Mouse (Mus musculus) thymus, adult 2 months (tissue): ENCODE results near the gene Tnfsf9. TPM values are rescaled to one million over a fixed set of nuclear protein-coding genes. Genes with fewer than 3 reads are reported as not detected.

Source experiments
- DNase-seq: peaks from one replicate; pipeline ENCODE4 v3.0.0; 2021
- H3K27ac ChIP-seq: fragments of 200-500 bp; 2 replicates; pipeline ENCODE4 v1.5.1; 2012; ENCODE audit warnings: low read length, control low read depth; ENCODE audit not compliant: control insufficient read depth, insufficient read depth
- H3K27me3 ChIP-seq: fragments of 200-500 bp; 2 replicates; pipeline ENCODE4 v1.6.1; 2012; ENCODE audit warnings: mild to moderate bottlenecking, low read length, moderate library complexity, mixed read lengths; ENCODE audit not compliant: control insufficient read depth, insufficient read depth
- H3K36me3 ChIP-seq: fragments of 200-500 bp; 2 replicates; pipeline ENCODE4 v1.6.1; 2012; ENCODE audit warnings: mild to moderate bottlenecking, low read length, moderate library complexity; ENCODE audit not compliant: control insufficient read depth, insufficient read depth
- H3K4me1 ChIP-seq: fragments of 200-500 bp; replicated peaks from 2 replicates; pipeline ENCODE4 v1.6.1; 2012; ENCODE audit warnings: low read length; ENCODE audit not compliant: control insufficient read depth, insufficient read depth
- H3K4me3 ChIP-seq: fragments of 200-500 bp; 2 replicates; pipeline ENCODE4 v1.5.1; 2012; ENCODE audit warnings: mild to moderate bottlenecking, low read length, control low read depth, moderate library complexity; ENCODE audit not compliant: control insufficient read depth, insufficient read depth
- CTCF ChIP-seq: fragments of 200-500 bp; IDR thresholded peaks from 2 replicates; pipeline ENCODE4 v1.5.1; 2012; ENCODE audit warnings: mild to moderate bottlenecking, control low read depth, low read length, moderate library complexity, borderline replicate concordance; ENCODE audit not compliant: control insufficient read depth, poor library complexity, insufficient read depth; ENCODE audit errors: extremely low read depth
- POLR2A ChIP-seq: fragments of 200-500 bp; IDR thresholded peaks from 2 replicates; pipeline ENCODE4 v1.6.1; 2012; ENCODE audit warnings: mild to moderate bottlenecking, low read length, control low read depth, moderate library complexity; ENCODE audit not compliant: control insufficient read depth, poor library complexity, insufficient read depth; ENCODE audit errors: extremely low read depth
- WGBS: fragments of 180-500 bp; shearing (Covaris S2); methylation state at CpG from one replicate; pipeline ENCODE4 v1.1.7; 2018; 5-methylcytosine and 5-hydroxymethylcytosine counted together
- polyA plus RNA-seq: library from polyadenylated mRNA; depleted of rRNA; stranded (reverse); fragments of >200 nt; gene quantifications from 2 replicates; pipeline ENCODE4 v1.2.3, GENCODE M21; 2012

The Tnfsf9 gene
- polyA plus RNA-seq, 1 experiment, result 12.3 TPM

- Histone ChIP-seq H3K27ac (no peak overlapping the region), H3K4me1 (peaks cover 18% of the 10 kb centered on the region), H3K36me3 (no peaks in the 10 kb centered on the region), H3K27me3 (no peaks in the 10 kb centered on the region), H3K4me3 (no peak overlapping the region)
- no peak for DNase-seq
- 80% methylated on average over 2 of the region's 2 CpGs for WGBS
- TF ChIP-seq CTCF, result no peak
Observed at GRCm38 (mm10) chr17:57102276-57102675, 2.8 kb upstream of the Tnfsf9 start.

GRCm38 (mm10) chr17:57104496-57104895 is 629 bp upstream of the Tnfsf9 start:
- Histone ChIP-seq H3K36me3 (no peaks in the 10 kb centered on the region), H3K27ac (no peak overlapping the region), H3K27me3 (no peaks in the 10 kb centered on the region), H3K4me3 (no peak overlapping the region), H3K4me1 (peaks cover 18% of the 10 kb centered on the region)
- no peak for DNase-seq
- 54% methylated on average over 4 of the region's 4 CpGs for WGBS
- TF ChIP-seq CTCF, result no peak
- TF ChIP-seq POLR2A, result no peak

DNA sequence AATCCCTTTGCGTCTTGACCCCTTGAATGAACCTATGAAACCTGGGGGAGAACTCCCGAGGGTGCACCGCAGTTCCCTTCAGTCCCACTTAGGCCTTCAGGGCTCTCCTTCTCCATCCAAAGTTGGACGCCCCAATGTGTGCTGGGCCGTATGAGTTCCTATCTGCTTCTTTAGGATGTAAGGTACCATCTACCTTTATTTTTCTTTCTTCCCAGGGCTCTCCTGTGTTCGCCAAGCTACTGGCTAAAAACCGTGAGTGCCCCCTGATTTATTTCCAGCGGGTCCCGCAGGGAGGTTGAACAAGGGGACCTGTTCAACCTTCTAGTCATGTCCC is 877 bp downstream of the Tnfsf9 start:
- H3K4me1 ChIP-seq, result peaks cover 18% of the 10 kb centered on the region
- WGBS, result 51% methylated on average over 9 of the region's 9 CpGs
- no peak overlapping the region for H3K27ac ChIP-seq
- DNase-seq, result no peak
- TF ChIP-seq POLR2A (no peak), CTCF (no peak)
- peak overlapping the region; percentile 15; the same call in 1 of the 2 replicates for H3K4me3 ChIP-seq
- no peaks in the 10 kb centered on the region for H3K27me3 ChIP-seq
- no peaks in the 10 kb centered on the region for H3K36me3 ChIP-seq

DNA sequence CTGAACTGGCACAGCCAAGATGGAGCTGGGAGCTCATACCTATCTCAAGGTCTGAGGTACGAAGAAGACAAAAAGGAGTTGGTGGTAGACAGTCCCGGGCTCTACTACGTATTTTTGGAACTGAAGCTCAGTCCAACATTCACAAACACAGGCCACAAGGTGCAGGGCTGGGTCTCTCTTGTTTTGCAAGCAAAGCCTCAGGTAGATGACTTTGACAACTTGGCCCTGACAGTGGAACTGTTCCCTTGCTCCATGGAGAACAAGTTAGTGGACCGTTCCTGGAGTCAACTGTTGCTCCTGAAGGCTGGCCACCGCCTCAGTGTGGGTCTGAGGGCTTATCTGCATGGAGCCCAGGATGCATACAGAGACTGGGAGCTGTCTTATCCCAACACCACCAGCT is 1.9 kb downstream of the Tnfsf9 start:
- Histone ChIP-seq H3K4me1 (peaks cover 18% of the 10 kb centered on the region), H3K4me3 (no peak overlapping the region), H3K27me3 (no peaks in the 10 kb centered on the region), H3K36me3 (no peaks in the 10 kb centered on the region), H3K27ac (no peak overlapping the region)
- 94% methylated on average over 5 of the region's 5 CpGs for WGBS
- TF ChIP-seq POLR2A (no peak), CTCF (no peak)
- no peak for DNase-seq

DNA sequence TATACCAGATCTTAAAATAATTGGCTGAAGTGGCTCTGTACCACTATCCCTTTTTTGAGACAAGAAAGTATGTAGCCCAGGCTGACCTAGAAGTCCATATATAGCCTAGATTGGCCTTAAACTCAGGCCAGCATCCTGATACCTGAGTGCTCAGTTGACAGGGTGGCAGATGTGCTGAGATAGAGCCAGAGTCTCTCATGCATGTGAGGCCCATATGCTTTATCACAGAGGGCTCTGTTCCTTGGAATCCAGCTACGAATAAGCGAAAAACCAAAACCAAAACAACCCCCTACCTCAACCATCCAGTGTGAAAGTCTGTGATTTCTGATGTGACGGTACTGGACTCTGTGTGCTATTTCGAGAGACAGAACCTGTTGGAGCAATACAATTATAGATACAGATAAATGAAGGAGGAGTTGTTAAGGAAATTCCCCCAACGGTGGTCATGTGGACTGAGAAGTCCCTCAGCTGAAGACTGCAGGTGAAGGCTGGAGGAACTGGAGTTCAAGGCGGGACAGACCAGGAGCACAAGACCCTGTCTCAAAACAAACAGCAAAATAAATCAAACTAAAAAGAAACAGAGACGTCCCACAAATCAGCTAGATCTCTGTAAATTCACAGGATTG is 3.0 kb downstream of the Tnfsf9 start:
- no peak for TF ChIP-seq POLR2A
- no peak for TF ChIP-seq CTCF
- no peaks in the 10 kb centered on the region for H3K36me3 ChIP-seq
- H3K4me3 ChIP-seq, result no peak overlapping the region
- H3K4me1 ChIP-seq, result peaks cover 18% of the 10 kb centered on the region
- H3K27ac ChIP-seq, result no peak overlapping the region
- DNase-seq, result no peak
- 99% methylated on average over 7 of the region's 7 CpGs for WGBS
- H3K27me3 ChIP-seq, result no peaks in the 10 kb centered on the region

DNA sequence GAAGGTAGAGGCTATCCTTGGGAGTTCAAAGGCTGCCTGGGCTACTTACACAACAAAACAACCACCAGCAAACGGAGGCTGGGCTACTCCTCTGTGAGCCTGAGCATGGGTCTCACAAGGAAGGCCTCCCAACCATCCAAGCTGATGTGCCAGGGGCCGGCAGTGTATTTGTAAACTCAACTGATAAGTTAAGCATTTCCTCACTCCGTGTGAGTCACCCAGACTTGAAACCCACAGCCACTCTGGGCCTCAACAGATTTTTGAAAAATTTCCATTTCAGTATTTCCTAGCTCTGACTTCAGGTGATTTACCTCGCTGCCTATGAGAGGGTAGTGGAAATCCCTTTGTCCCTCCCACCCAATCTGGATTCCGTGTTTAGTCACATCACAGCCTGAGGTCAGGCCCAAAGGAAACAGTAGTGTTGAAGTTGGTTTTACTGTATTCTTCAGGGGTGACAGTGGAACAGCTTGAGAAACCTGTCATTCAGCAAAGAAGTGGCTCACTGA is 3.6 kb downstream of the Tnfsf9 start:
- no peak for DNase-seq
- no peak overlapping the region for H3K27ac ChIP-seq
- H3K4me1 ChIP-seq, result peaks cover 14% of the 10 kb centered on the region
- H3K27me3 ChIP-seq, result no peaks in the 10 kb centered on the region
- WGBS, result 83% methylated on average over 5 of the region's 5 CpGs
- TF ChIP-seq POLR2A (no peak), CTCF (no peak)
- H3K36me3 ChIP-seq, result no peaks in the 10 kb centered on the region
- no peak overlapping the region for H3K4me3 ChIP-seq

DNA sequence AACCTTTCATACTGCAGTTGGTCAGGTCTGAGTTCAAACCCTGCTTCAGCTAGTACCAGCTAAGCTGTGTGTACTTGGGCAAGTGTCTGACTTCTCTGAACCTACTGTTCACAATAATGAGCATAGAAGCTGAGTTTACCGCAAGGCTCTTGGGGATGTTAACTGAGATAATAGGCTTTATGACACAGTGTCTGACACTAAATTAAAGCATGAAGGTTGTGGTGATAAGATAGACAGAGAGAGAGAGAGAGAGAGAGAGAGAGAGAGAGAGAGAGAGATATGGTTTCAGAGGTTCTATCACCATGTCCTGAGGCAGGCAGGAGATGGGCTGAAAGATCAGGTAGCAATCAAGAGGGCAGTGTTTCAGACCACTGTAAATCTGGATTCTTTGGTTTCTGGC is 4.9 kb downstream of the Tnfsf9 start:
- Histone ChIP-seq H3K4me3 (no peak overlapping the region), H3K36me3 (no peaks in the 10 kb centered on the region), H3K4me1 (peaks cover 5% of the 10 kb centered on the region), H3K27me3 (no peaks in the 10 kb centered on the region), H3K27ac (no peak overlapping the region)
- TF ChIP-seq CTCF, result no peak
- no peak for TF ChIP-seq POLR2A
- 96% methylated on average over 1 of the region's 1 CpGs for WGBS
- no peak for DNase-seq
